8 mouse cellular contexts compared by ENCODE assay signal in genomic region chr7:49439136-49439535, GRCm38 (mm10).
DNase-seq lines count a peak whose midpoint lies in the region; ATAC-seq lines count a peak whose summit lies in the region.

No protein-coding gene starts in this region.

- H3K4me2 ChIP-seq in intestine, embryonic 14.5 days (ENCODE audit: low read length) = no peak overlapping the region
- H3K4me2 ChIP-seq in intestine, embryonic 16.5 days (ENCODE audit: low read depth, low read length) = no peak overlapping the region
- H3K4me2 ChIP-seq in intestine, embryonic 15.5 days (replicated peaks) = no peak overlapping the region

- peaks cover 42% of the 10 kb centered on the region for H3K4me1 ChIP-seq in intestine, embryonic 14.5 days (replicated peaks; ENCODE audit: control insufficient read depth, insufficient read depth, low read length)
- H3K4me1 ChIP-seq in intestine, embryonic 16.5 days (ENCODE audit: control insufficient read depth, insufficient read depth, low read length) = peaks cover 25% of the 10 kb centered on the region
- peaks cover 28% of the 10 kb centered on the region for H3K4me1 ChIP-seq in intestine, embryonic 15.5 days (replicated peaks)

- 58% methylated on average over 2 of the region's 2 CpGs for WGBS in intestine, embryonic 14.5 days
- WGBS in intestine, embryonic 16.5 days = 58% methylated on average over 2 of the region's 2 CpGs
- 50% methylated on average over 2 of the region's 2 CpGs for WGBS in intestine, embryonic 15.5 days

- no peak overlapping the region for H3K4me3 ChIP-seq in intestine, embryonic 14.5 days (ENCODE audit: low read depth, low read length)
- no peak overlapping the region for H3K4me3 ChIP-seq in intestine, embryonic 16.5 days (ENCODE audit: low read length)
- H3K4me3 ChIP-seq in intestine, embryonic 15.5 days (replicated peaks) = no peak overlapping the region

- no peak for ATAC-seq in intestine, embryonic 14.5 days (replicated peaks; ENCODE audit: low FRiP score, low TSS enrichment, low read depth)
- ATAC-seq in intestine, embryonic 16.5 days = no peak
- peak; percentile 16; the same call in 1 of the 2 replicates for ATAC-seq in intestine, embryonic 15.5 days

- H3K27ac ChIP-seq in intestine, embryonic 14.5 days (ENCODE audit: low read depth) = peak overlapping the region; percentile 57
- no peak overlapping the region for H3K27ac ChIP-seq in intestine, embryonic 16.5 days (ENCODE audit: low read length)
- H3K27ac ChIP-seq in intestine, embryonic 15.5 days = no peak overlapping the region

- no peaks in the 10 kb centered on the region for H3K36me3 ChIP-seq in intestine, embryonic 14.5 days (ENCODE audit: control insufficient read depth, insufficient read depth, low read length)
- no peaks in the 10 kb centered on the region for H3K36me3 ChIP-seq in intestine, embryonic 16.5 days (ENCODE audit: control insufficient read depth, insufficient read depth, low read length)
- no peaks in the 10 kb centered on the region for H3K36me3 ChIP-seq in intestine, embryonic 15.5 days

- H3K9me3 ChIP-seq in intestine, embryonic 14.5 days (ENCODE audit: control insufficient read depth, low read length) = no peaks in the 10 kb centered on the region
- no peaks in the 10 kb centered on the region for H3K9me3 ChIP-seq in intestine, embryonic 16.5 days (ENCODE audit: control insufficient read depth, low read length)
- no peaks in the 10 kb centered on the region for H3K9me3 ChIP-seq in intestine, embryonic 15.5 days

- no peak for DNase-seq in intestine, embryonic 14.5 days (ENCODE audit: low spot score)
- DNase-seq in ES-CJ7 (ENCODE audit: low read depth, low spot score) (peak; percentile 57), MN1 (ENCODE audit: low spot score) (no peak)
- DNase-seq in cerebellum, adult 9-10 months = peak; percentile 52
- peak; percentile 32 for DNase-seq in retina, postnatal 1 day
- DNase-seq in right cerebral cortex, postnatal 14 days = no peak

- H3K9ac ChIP-seq in intestine, embryonic 14.5 days (ENCODE audit: low read length) = no peak overlapping the region
- no peak overlapping the region for H3K9ac ChIP-seq in intestine, embryonic 16.5 days (ENCODE audit: low read depth, low read length)
- no peak overlapping the region for H3K9ac ChIP-seq in intestine, embryonic 15.5 days

- H3K27me3 ChIP-seq in intestine, embryonic 14.5 days (replicated peaks; ENCODE audit: control insufficient read depth, insufficient read depth, low read length) = no peaks in the 10 kb centered on the region
- H3K27me3 ChIP-seq in intestine, embryonic 16.5 days (replicated peaks; ENCODE audit: control insufficient read depth, insufficient read depth, low read length) = no peaks in the 10 kb centered on the region
- no peaks in the 10 kb centered on the region for H3K27me3 ChIP-seq in intestine, embryonic 15.5 days (replicated peaks)

Comparison
In these comparisons a context has a peak if more than half of its experiments do, and no peak if none do; other contexts are left out.
1. DNase-seq: peak in ES-CJ7 (single experiment), cerebellum, adult 9-10 months (single experiment) and retina, postnatal 1 day (single experiment); none in intestine, embryonic 14.5 days (single experiment), right cerebral cortex, postnatal 14 days (single experiment) and MN1 (single experiment).